Comparison of ENCODE assay signal across 13 mouse cellular contexts in genomic region chr1:45575131-45575530, GRCm38 (mm10).
"Had no signal": no experiment of that assay in that cellular context is flagged by ENCODE, and none has a peak within 500 bp of the region (broad histone marks: within the 10 kb centered on the region; RNA-seq: fewer than 3 reads in every experiment).

No protein-coding gene starts in this region.

- H3K27ac ChIP-seq: limb, embryonic 12.5 days; liver, embryonic 14.5 days; midbrain, embryonic 15.5 days; neural tube, embryonic 12.5 days; stomach, embryonic 15.5 days had no signal

- H3K4me1 ChIP-seq: midbrain, embryonic 15.5 days; neural tube, embryonic 12.5 days; stomach, embryonic 15.5 days had no signal

- H3K4me2 ChIP-seq: limb, embryonic 12.5 days; midbrain, embryonic 15.5 days; neural tube, embryonic 12.5 days; stomach, embryonic 15.5 days had no signal

- H3K36me3 ChIP-seq: limb, embryonic 12.5 days; midbrain, embryonic 15.5 days; neural tube, embryonic 12.5 days; stomach, embryonic 15.5 days had no signal

- ATAC-seq: midbrain, embryonic 15.5 days had no signal

- H3K9me3 ChIP-seq: limb, embryonic 12.5 days; midbrain, embryonic 15.5 days; neural tube, embryonic 12.5 days; stomach, embryonic 15.5 days had no signal

- H3K27me3 ChIP-seq: limb, embryonic 12.5 days; midbrain, embryonic 15.5 days; neural tube, embryonic 12.5 days; stomach, embryonic 15.5 days had no signal

- H3K4me3 ChIP-seq: limb, embryonic 12.5 days; midbrain, embryonic 15.5 days; neural tube, embryonic 12.5 days; stomach, embryonic 15.5 days had no signal

- DNase-seq: kidney, adult 2 months; kidney, postnatal 36 days; layer of hippocampus, adult 9-11 months; layer of hippocampus, postnatal 36 days; lung, adult 18-20 months; right cerebral cortex, postnatal 14 days; thymus, adult 2 months; thymus, postnatal 25 days had no signal

- H3K9ac ChIP-seq: limb, embryonic 12.5 days; liver, embryonic 14.5 days; midbrain, embryonic 15.5 days; neural tube, embryonic 12.5 days; stomach, embryonic 15.5 days had no signal
